Mouse (Mus musculus) liver, adult 2 months (tissue): ENCODE data around the gene Smad3. TPM values are rescaled to one million over a fixed set of nuclear protein-coding genes. Genes with fewer than 3 reads are reported as not detected.
A peak's percentile ranks its signal among the peaks of the same experiment; 100 is the strongest.

Source experiments
- DNase-seq: peaks from one replicate; pipeline ENCODE4 v3.0.0-alpha.2; 2011; ENCODE audit warnings: low read depth, low spot score; ENCODE audit errors: extremely low read depth
- H3K27ac ChIP-seq: fragments of 200-500 bp; replicated peaks from 2 replicates; pipeline ENCODE4 v1.5.1; 2012; ENCODE audit warnings: low read depth, mild to moderate bottlenecking, control low read depth, inconsistent platforms, low read length; ENCODE audit not compliant: insufficient read depth
- H3K27me3 ChIP-seq: fragments of 200-500 bp; 2 replicates; pipeline ENCODE4 v1.6.1; 2012; ENCODE audit warnings: mild to moderate bottlenecking, moderate library complexity, low read length, inconsistent platforms; ENCODE audit not compliant: control insufficient read depth, insufficient read depth
- H3K36me3 ChIP-seq: fragments of 200-500 bp; 2 replicates; pipeline ENCODE4 v1.6.1; 2012; ENCODE audit warnings: low read length, inconsistent platforms; ENCODE audit not compliant: control insufficient read depth, insufficient read depth
- H3K4me1 ChIP-seq: fragments of 200-500 bp; 2 replicates; pipeline ENCODE4 v1.6.1; 2011; ENCODE audit warnings: low read length; ENCODE audit not compliant: control insufficient read depth, insufficient read depth
- H3K4me3 ChIP-seq: fragments of 200-500 bp; 2 replicates; pipeline ENCODE4 v1.5.1; 2011; ENCODE audit warnings: low read depth, mild to moderate bottlenecking, control low read depth, low read length, moderate library complexity; ENCODE audit not compliant: insufficient read depth
- H3K79me2 ChIP-seq: fragments of 200-500 bp; 2 replicates; pipeline ENCODE4 v1.6.1; 2012; ENCODE audit warnings: inconsistent platforms, mild to moderate bottlenecking, low read length, moderate library complexity; ENCODE audit not compliant: control insufficient read depth, insufficient read depth
- H3K9ac ChIP-seq: fragments of 200-500 bp; 2 replicates; pipeline ENCODE4 v1.6.1; 2012; ENCODE audit warnings: low read depth, mild to moderate bottlenecking, control low read depth, inconsistent platforms, low read length
- CTCF ChIP-seq: fragments of 200-500 bp; IDR thresholded peaks from 2 replicates; pipeline ENCODE4 v1.5.1; 2011; ENCODE audit warnings: low read depth, low read length, control low read depth
- POLR2A ChIP-seq: fragments of 200-500 bp; IDR thresholded peaks from 2 replicates; pipeline ENCODE4 v1.6.1; 2011; ENCODE audit warnings: low read length, control low read depth; ENCODE audit not compliant: insufficient read depth; ENCODE audit errors: extremely low read depth
- WGBS: fragments of 180-500 bp; shearing (Covaris S2); methylation state at CpG from one replicate; pipeline ENCODE4 v1.1.7; 2018; 5-methylcytosine and 5-hydroxymethylcytosine counted together
- polyA plus RNA-seq: library from polyadenylated mRNA; depleted of rRNA; stranded (reverse); fragments of >200 nt; gene quantifications from 2 replicates; pipeline ENCODE4 v1.2.3, GENCODE M21; 2012
- total RNA-seq: library from RNA; depleted of rRNA; stranded (reverse); fragments of >200 nt; gene quantifications from 2 replicates; pipeline ENCODE4 v1.2.3, GENCODE M21; 2014

Smad3 gene
- total and polyA plus RNA-seq, 2 experiments: 5.7 to 8.9 TPM

GRCm38 (mm10) chr9:63664300-63664745 is 93.5 kb downstream of the Smad3 start:
- Histone ChIP-seq H3K4me1 (peaks cover 3% of the 10 kb centered on the region; the same call in 1 of the 2 replicates), H3K36me3 (no peaks in the 10 kb centered on the region)
- WGBS: 88% methylated on average over 2 of the region's 2 CpGs

DNA sequence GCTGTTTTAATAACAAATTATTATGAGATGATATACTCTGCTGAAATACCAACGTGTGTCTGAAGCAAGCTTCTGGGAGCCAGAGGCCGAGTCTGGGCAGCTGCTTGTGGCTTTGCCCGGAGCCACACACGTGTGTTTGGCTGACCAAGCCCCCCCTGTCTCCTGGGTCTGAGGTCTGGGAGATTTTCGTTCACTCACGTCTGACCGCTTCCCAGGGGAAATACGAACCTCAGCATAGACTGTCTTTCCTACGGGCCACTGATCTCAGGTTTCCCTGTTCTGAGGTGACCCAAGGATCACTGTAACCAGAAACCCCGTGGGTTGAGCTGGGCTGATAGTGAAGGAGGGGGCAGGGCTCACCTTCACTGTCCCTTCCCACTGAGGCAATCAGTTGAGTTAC is 94.6 kb downstream of the Smad3 start:
- no peak overlapping the region for H3K27ac ChIP-seq
- no peak for DNase-seq
- H3K4me3 ChIP-seq: no peak overlapping the region
- H3K27me3 ChIP-seq: no peaks in the 10 kb centered on the region
- H3K79me2 ChIP-seq: no peaks in the 10 kb centered on the region
- H3K9ac ChIP-seq: no peak overlapping the region
- TF ChIP-seq CTCF: no peak
- H3K36me3 ChIP-seq: no peaks in the 10 kb centered on the region
- H3K4me1 ChIP-seq: peaks cover 2% of the 10 kb centered on the region; the same call in 1 of the 2 replicates
- WGBS: 81% methylated on average over 10 of the region's 10 CpGs

More at GRCm38 (mm10) chr9:63664300-63664745, 93.5 kb downstream of the Smad3 start:
- Histone ChIP-seq H3K79me2 (peaks cover 3% of the 10 kb centered on the region; the same call in 1 of the 2 replicates), H3K27me3 (no peaks in the 10 kb centered on the region), H3K27ac (no peak overlapping the region), H3K4me3 (no peak overlapping the region), H3K9ac (no peak overlapping the region)
- DNase-seq: no peak
- TF ChIP-seq CTCF (no peak), POLR2A (no peak)

GRCm38 (mm10) chr9:63662759-63663158 is 95.0 kb downstream of the Smad3 start:
- Histone ChIP-seq H3K36me3 (no peaks in the 10 kb centered on the region), H3K4me3 (no peak overlapping the region), H3K79me2 (no peaks in the 10 kb centered on the region), H3K27ac (no peak overlapping the region), H3K27me3 (no peaks in the 10 kb centered on the region), H3K9ac (no peak overlapping the region), H3K4me1 (peaks cover 2% of the 10 kb centered on the region; the same call in 1 of the 2 replicates)
- no peak for TF ChIP-seq CTCF
- no peak for TF ChIP-seq POLR2A
- peak; percentile 67 for DNase-seq
- 26% methylated on average over 7 of the region's 7 CpGs for WGBS

DNA sequence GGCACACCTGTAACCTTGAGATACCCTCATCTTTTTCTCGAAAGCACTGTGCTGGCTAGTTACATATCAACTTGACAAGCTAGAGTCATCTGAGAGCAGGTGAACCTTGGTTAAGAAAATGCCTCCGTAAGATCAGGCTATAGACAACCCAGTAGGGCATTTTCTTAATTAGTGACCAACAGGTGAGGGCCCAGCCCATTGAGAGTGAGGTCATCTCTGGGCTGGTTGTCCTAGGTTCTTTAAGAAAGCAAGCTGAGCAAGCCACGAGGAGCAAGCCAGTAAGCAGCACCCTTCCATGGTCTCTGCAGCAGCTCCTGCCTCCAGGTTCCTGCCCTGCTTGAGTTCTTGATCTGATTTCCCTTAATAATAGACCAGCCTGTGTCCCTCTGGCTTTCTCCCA is 97.1 kb downstream of the Smad3 start:
- Histone ChIP-seq H3K27ac (no peak overlapping the region), H3K27me3 (no peaks in the 10 kb centered on the region), H3K79me2 (no peaks in the 10 kb centered on the region), H3K9ac (no peak overlapping the region), H3K4me3 (no peak overlapping the region), H3K4me1 (peaks cover 2% of the 10 kb centered on the region; the same call in 1 of the 2 replicates), H3K36me3 (no peaks in the 10 kb centered on the region)
- 97% methylated on average over 3 of the region's 3 CpGs for WGBS
- DNase-seq: no peak
- TF ChIP-seq CTCF (no peak), POLR2A (no peak)

DNA sequence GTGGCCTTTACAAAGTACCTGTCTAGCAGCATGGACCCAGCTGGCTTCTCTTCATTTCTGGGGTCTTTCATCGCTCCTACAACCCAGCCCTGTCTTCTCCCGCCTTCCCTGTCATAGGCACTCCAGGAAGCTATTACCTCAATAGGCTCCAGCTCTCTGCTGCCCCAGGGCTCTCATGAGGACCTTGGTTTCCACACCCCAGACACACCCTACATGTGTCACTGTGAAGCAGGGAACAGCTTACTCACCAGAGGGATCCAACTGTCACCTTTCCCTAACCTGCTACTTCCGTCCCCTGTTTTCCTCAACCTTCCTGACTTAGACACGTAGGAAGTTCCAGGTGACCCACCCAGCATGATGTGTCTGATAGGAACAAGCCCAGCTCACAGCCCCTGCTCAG is 97.7 kb downstream of the Smad3 start:
- Histone ChIP-seq H3K27me3 (no peaks in the 10 kb centered on the region), H3K36me3 (no peaks in the 10 kb centered on the region), H3K4me3 (no peak overlapping the region), H3K4me1 (peaks cover 2% of the 10 kb centered on the region; the same call in 1 of the 2 replicates), H3K79me2 (no peaks in the 10 kb centered on the region), H3K9ac (no peak overlapping the region), H3K27ac (no peak overlapping the region)
- DNase-seq: no peak
- 97% methylated on average over 4 of the region's 4 CpGs for WGBS
- TF ChIP-seq CTCF: no peak
- no peak for TF ChIP-seq POLR2A

DNA sequence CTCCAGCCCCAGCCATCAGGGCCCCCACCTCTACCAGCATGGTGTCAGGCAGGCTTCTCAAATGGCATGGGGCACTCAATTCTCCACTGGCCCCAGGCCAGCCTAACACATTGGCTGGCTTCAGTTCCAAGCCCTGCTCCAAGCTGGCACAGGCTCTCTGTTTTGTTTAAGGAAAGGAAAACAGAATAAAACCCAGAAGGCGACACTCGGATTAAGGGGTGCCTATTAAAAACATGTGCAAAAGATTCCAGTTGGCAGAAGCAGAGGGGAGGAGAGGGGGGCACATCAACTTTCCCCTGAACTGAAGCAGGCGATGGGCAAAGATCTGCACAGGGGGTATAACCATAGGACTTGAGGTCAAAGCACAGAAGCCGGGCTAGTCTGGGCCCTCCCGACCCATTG is 98.8 kb downstream of the Smad3 start:
- no peaks in the 10 kb centered on the region for H3K27me3 ChIP-seq
- no peak overlapping the region for H3K9ac ChIP-seq
- DNase-seq: peak; percentile 40
- 55% methylated on average over 5 of the region's 5 CpGs for WGBS
- no peak overlapping the region for H3K4me3 ChIP-seq
- no peaks in the 10 kb centered on the region for H3K79me2 ChIP-seq
- H3K27ac ChIP-seq: no peak overlapping the region
- H3K4me1 ChIP-seq: peaks cover 2% of the 10 kb centered on the region; the same call in 1 of the 2 replicates
- no peaks in the 10 kb centered on the region; the same call in 1 of the 2 replicates for H3K36me3 ChIP-seq
- TF ChIP-seq CTCF (no peak), POLR2A (no peak)
